Mouse (Mus musculus): ENCODE measurements around the gene Ubald1.

The Ubald1 gene

DNA sequence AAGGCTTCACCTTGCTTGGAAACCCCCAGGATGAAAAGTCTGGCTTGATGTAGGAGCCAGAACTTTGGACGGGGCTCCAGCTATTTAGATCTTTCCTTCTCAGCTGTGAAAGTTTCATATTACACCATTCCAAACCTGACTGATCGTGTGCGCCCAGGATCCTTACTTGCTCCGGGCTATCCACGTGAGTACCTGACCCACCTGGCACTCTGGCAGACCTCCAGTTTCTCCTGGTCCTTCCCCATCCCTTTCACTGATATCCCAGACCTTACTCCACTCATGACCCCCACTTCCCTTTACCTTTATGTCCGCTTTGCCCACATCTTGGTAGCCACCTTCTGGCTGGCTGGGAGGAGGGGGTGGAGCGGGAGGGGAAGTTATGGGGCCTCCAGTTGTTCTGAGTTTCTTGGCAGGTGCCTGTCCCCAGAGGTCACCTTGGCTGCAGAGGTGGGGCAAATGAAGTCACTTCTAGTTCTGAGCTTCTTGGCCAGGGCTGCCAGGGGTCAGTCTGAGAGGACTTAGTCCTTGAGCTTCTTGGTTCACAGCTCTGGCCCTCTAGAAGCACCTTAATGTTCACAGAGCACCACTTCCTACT, 13.9 kb downstream of the Ubald1 start:
- DNase-seq = peak; percentile 88

GRCm38 (mm10) chr16:4863742-4864141, 16.4 kb downstream of the Ubald1 start:
- DNase-seq = no peak

DNA sequence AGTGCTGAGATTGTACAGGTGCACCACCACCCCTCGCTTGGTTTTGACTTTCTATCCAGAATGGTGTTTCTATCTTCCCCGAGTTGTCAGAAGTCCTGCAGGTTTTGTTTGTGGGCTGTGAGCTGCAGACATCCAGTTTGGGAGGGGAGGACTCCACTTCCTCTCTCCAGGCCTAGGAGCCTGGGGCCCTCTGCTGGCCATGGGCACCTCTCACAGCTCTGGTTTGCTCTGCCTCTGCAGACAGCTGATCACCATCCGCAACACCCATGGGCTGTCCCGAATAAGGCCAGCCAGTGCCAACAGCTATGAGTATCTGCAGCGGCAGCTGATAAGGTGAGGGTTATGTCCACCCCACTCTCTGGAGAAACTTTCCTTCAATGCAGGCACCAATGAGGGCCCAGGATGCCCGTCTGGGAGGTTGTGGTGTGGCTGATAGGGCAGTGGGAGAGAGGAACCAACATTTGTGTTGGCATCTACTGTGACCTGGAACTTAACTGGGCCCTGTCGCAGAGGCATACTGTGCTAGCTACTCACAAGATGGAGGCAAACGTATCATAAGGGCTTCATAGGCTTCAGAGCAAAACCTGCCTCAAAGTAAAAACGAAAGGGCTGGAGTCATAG, 17.1 kb downstream of the Ubald1 start:
- no peak for DNase-seq

DNA sequence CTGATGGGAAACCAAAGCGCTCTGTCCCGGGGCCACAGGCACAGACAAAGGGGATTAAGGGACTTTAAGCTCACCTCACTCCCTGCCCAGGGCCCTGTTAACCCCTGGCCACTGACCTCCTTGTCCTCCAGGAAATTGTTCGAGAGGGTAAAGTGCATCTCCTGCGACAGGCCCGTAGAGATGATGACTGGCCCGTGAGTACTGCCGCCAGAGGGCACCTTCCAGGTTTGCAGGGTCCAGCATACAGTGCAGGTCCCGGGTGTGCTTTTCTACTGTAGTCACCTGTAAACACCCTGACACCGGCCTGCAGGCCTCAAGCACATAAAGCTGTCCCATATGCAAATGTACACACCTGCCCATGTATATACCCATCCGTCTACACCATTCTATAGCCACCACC, 18.7 kb downstream of the Ubald1 start:
- peak; percentile 73 for DNase-seq

- DNase-seq = no peak
These were observed 25.0 kb downstream of the Ubald1 start for GRCm38 (mm10) chr16:4855046-4855650.

GRCm38 (mm10) chr16:4850938-4851628, 29.0 kb downstream of the Ubald1 start:
- DNase-seq = no peak

DNA sequence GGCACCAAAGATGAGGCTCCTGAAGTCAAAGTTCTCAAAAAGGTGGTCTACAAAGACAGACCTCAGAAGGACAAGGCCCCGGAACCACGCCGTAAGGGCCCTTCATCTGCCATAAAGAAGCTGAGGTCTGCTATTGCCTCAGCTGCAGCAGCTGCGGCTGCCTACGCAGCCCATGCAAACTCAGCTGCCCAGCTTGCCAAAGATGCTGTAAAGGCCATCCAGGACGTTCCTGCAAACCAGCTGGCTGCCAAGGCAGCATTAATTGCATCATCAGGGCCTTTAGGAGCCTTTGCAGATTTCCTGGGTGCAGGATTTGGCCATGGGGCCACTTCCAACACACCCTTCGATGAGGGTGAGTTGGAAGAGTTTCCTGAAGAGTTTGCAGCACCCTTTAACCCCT, 29.8 kb downstream of the Ubald1 start:
- DNase-seq = no peak

DNA sequence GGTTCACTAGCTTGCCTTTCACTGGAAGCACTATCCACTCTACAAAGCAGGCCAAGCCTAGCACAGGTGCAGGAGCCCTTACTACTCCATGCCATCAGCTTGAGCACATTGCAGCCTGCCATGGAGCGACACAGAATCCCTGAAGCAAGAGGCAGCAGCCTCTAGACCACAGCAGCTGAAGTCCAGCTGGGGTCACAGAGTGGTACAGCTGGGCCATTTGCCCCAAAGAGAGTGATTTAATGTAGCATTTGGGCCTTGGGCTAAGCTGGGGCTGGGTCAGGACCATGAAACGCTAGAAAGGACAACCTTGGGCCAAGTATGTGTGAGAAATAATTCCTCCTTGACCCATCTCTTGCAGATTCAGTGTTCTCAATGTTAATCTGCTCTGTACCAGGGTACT, 32.0 kb downstream of the Ubald1 start:
- no peak for DNase-seq

DNA sequence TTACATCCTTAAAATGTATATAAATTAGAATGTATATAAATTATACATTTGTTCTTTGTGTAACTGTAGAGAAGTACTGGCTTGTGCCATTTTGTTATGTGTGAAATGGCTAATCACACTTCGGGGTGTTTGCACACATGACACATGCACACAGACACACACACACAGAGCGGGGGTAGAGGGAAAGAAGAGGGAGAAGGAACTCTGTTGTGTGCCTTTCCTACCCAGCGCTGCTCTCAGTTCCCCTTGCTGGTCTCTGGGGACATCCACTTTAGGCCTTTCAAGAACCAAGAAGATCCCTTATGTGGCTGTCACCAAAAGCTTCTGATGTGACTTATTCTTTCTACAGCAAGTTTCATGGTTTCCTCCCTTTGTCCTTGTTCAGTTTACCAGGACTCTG, 33.1 kb downstream of the Ubald1 start:
- no peak for DNase-seq

DNA sequence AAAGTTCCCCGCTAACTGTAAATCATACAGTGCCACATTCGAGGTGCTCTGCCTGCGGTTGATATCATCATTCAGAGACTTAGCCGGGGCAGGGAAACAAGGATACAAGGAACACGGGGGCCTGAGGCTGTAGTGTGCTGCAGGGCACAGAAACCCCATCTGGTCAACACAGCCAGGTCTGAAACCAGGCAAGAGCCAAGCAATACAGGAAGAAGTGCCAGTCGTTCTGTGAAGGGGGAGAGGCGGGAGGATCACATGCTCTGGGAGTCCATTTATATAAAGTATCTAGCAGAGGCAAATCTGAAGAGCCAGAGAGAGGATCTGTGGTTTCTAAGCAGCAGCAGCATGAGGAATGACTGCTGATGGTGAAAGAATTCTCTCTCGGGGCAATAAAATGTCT, 39.9 kb downstream of the Ubald1 start:
- no peak for DNase-seq

GRCm38 (mm10) chr16:4839552-4839951, 40.6 kb downstream of the Ubald1 start:
- no peak for DNase-seq

- DNase-seq = no peak
These were observed 42.5 kb downstream of the Ubald1 start for GRCm38 (mm10) chr16:4837631-4838030.

GRCm38 (mm10) chr16:4835191-4835590, 44.9 kb downstream of the Ubald1 start, which contains the start of gene 4930562C15Rik:
Gene 4930562C15Rik (plus strand): TSS chr16:4835416.
- DNase-seq = peak; percentile 25

GRCm38 (mm10) chr16:4833858-4834257, 46.3 kb downstream of the Ubald1 start:
- no peak for DNase-seq

DNA sequence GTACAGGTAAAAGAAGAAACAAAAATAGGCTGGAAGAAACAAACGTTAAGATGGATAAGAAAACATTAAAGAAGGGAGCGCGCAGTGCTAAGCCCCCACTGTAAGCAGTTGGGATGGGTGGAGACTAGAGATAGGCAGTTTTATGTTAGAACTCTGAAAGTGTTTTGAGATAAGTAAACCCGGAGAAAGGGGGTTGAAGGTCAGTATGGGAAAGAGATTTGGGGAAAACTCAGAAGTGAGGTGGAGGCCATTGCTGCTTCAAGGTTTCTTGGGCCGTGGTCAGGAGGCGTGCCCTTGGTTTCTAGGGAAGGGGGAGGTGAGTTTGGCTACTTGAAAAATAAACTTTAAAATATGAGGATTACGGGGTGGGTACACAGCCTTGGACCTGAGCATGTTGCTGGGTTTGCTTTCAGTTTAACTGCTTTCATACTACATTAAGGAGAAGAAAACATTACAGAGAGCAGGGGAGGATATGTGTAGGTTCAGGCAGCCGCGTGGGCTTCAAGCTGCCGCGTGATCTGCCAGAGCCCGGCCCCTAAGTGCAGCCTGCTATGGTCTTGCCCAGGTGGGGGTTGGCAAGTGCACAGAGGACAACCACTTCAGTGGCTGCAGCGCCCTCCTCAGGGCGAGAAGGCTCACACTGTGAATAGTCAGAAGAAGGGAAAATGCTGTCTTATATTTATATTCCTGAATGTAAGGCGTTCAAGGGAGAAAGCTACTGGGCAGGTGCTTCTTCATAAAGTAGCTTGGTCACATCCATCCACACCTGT, 48.3 kb downstream of the Ubald1 start:
- DNase-seq = no peak

DNA sequence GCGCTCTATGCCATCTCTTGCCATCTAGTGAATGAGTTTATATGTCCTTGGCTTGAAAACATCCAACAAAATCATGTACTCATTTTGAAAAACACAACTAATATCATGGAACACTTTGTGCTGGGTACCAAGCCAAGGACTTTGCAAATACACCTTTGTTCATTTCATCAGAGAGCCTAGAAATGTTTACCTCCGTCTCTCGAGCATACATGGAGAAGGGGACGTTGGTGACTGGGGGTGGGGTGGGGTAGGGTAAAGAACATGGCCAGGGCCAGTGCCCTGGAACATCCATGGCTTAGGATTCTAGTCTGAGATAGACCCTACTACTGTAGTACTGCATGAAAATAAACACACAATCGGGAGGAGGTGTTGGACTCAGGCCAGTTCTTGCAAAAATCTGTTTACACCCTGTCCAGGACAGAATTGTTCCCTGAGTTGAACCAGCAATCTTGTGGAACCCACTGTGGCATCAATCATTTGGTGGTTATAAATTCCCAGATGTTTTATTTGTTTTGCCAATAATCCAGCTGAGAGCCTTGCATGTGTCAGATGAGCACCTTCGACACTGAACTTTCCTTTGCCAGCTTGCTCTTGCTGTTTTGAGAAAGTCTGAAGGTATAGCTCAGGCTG, 50.7 kb downstream of the Ubald1 start:
- DNase-seq = no peak

- DNase-seq = no peak
These were observed 52.5 kb downstream of the Ubald1 start for GRCm38 (mm10) chr16:4827639-4828038.

All from kidney, adult 11 months (tissue).